Mouse (Mus musculus) embryonic facial prominence, embryonic 10.5 days (tissue): ENCODE measurements around the gene Prkch. TPM values are rescaled to one million over a fixed set of nuclear protein-coding genes. Genes with fewer than 3 reads are reported as not detected.

Source experiments
- DNase-seq: peaks from one replicate; pipeline ENCODE4 v3.0.0-alpha.2; 2017; ENCODE audit warnings: low spot score
- H3K27ac ChIP-seq: fragments of 300-500 bp; sonication (generic); replicated peaks from 2 replicates; pipeline ENCODE4 v1.5.1; 2016; ENCODE audit warnings: mild to moderate bottlenecking
- H3K27me3 ChIP-seq: fragments of 300-500 bp; sonication (generic); replicated peaks from 2 replicates; pipeline ENCODE4 v1.6.1; 2016; ENCODE audit warnings: low read depth, mild to moderate bottlenecking; ENCODE audit not compliant: poor library complexity, severe bottlenecking
- H3K36me3 ChIP-seq: fragments of 300-500 bp; sonication (generic); replicated peaks from 2 replicates; pipeline ENCODE4 v1.6.1; 2016; ENCODE audit warnings: mild to moderate bottlenecking, moderate library complexity
- H3K4me1 ChIP-seq: fragments of 300-500 bp; sonication (generic); 2 replicates; pipeline ENCODE4 v1.6.1; 2016
- H3K4me3 ChIP-seq: fragments of 300-500 bp; sonication (generic); 2 replicates; pipeline ENCODE4 v1.5.1; 2016; ENCODE audit warnings: mild to moderate bottlenecking, moderate library complexity
- H3K9me3 ChIP-seq: fragments of 300-500 bp; sonication (generic); 2 replicates; pipeline ENCODE4 v1.6.1; 2016; ENCODE audit warnings: mild to moderate bottlenecking
- WGBS: fragments of 180-500 bp; shearing (Covaris S2); methylation state at CpG from one replicate; pipeline ENCODE4 v1.1.7; 2016; 5-methylcytosine and 5-hydroxymethylcytosine counted together
- polyA plus RNA-seq: library from polyadenylated mRNA; unstranded; fragments of >200 nt; fragmentation: Nextera tagmentation; extraction: Ambion mirVana; gene quantifications from 2 replicates; pipeline ENCODE4 v1.2.1, GENCODE M21; 2016

Prkch gene
- polyA plus RNA-seq, 1 experiment from 2014 or later, result 6.7 TPM

GRCm38 (mm10) chr12:73673783-73674182 lies 89.2 kb downstream of the Prkch start:
- DNase-seq, result no peak
- Histone ChIP-seq H3K4me3 (no peak overlapping the region), H3K36me3 (no peaks in the 10 kb centered on the region), H3K9me3 (no peaks in the 10 kb centered on the region), H3K4me1 (peaks cover 42% of the 10 kb centered on the region), H3K27ac (no peak overlapping the region), H3K27me3 (no peaks in the 10 kb centered on the region)
- WGBS, result 88% methylated on average over 7 of the region's 7 CpGs

GRCm38 (mm10) chr12:73675212-73675611 lies 90.6 kb downstream of the Prkch start:
- peak; percentile 22 for DNase-seq
- H3K36me3 ChIP-seq, result no peaks in the 10 kb centered on the region
- no peaks in the 10 kb centered on the region for H3K9me3 ChIP-seq
- peaks cover 51% of the 10 kb centered on the region for H3K4me1 ChIP-seq
- WGBS, result 62% methylated on average over 4 of the region's 4 CpGs
- no peak overlapping the region for H3K4me3 ChIP-seq
- no peaks in the 10 kb centered on the region for H3K27me3 ChIP-seq
- H3K27ac ChIP-seq, result 0 out of 2 replicates have a peak overlapping the region, but pooled peaks have one; percentile 30

GRCm38 (mm10) chr12:73679400-73679801 lies 94.8 kb downstream of the Prkch start:
- no peaks in the 10 kb centered on the region for H3K27me3 ChIP-seq
- no peaks in the 10 kb centered on the region for H3K36me3 ChIP-seq
- H3K4me3 ChIP-seq, result no peak overlapping the region
- no peak overlapping the region; the same call in 1 of the 2 replicates for H3K27ac ChIP-seq
- DNase-seq, result no peak
- peaks cover 42% of the 10 kb centered on the region for H3K4me1 ChIP-seq
- WGBS, result 22% methylated on average over 7 of the region's 7 CpGs
- no peaks in the 10 kb centered on the region for H3K9me3 ChIP-seq

GRCm38 (mm10) chr12:73682921-73683346 lies 98.3 kb downstream of the Prkch start:
- WGBS, result 62% methylated on average over 7 of the region's 7 CpGs
- Histone ChIP-seq H3K36me3 (no peaks in the 10 kb centered on the region), H3K4me1 (peaks cover 38% of the 10 kb centered on the region), H3K27ac (no peak overlapping the region), H3K9me3 (no peaks in the 10 kb centered on the region), H3K4me3 (no peak overlapping the region), H3K27me3 (no peaks in the 10 kb centered on the region)
- DNase-seq, result no peak

GRCm38 (mm10) chr12:73685875-73686274 lies 101.3 kb downstream of the Prkch start:
- no peak overlapping the region for H3K27ac ChIP-seq
- no peaks in the 10 kb centered on the region for H3K27me3 ChIP-seq
- no peak for DNase-seq
- H3K4me1 ChIP-seq, result peaks cover 24% of the 10 kb centered on the region
- H3K9me3 ChIP-seq, result no peaks in the 10 kb centered on the region
- no peak overlapping the region for H3K4me3 ChIP-seq
- 65% methylated on average over 13 of the region's 13 CpGs for WGBS
- no peaks in the 10 kb centered on the region for H3K36me3 ChIP-seq

GRCm38 (mm10) chr12:73686456-73686855 lies 101.9 kb downstream of the Prkch start:
- no peaks in the 10 kb centered on the region for H3K36me3 ChIP-seq
- H3K4me3 ChIP-seq, result no peak overlapping the region
- no peaks in the 10 kb centered on the region for H3K27me3 ChIP-seq
- H3K27ac ChIP-seq, result no peak overlapping the region
- H3K9me3 ChIP-seq, result no peaks in the 10 kb centered on the region
- 93% methylated on average over 5 of the region's 5 CpGs for WGBS
- DNase-seq, result no peak
- peaks cover 22% of the 10 kb centered on the region for H3K4me1 ChIP-seq

GRCm38 (mm10) chr12:73687077-73688035 lies 102.8 kb downstream of the Prkch start:
- Histone ChIP-seq H3K4me3 (no peak overlapping the region), H3K27me3 (no peaks in the 10 kb centered on the region), H3K4me1 (peaks cover 19% of the 10 kb centered on the region), H3K9me3 (no peaks in the 10 kb centered on the region), H3K27ac (no peak overlapping the region), H3K36me3 (no peaks in the 10 kb centered on the region)
- DNase-seq, result peak; percentile 59
- 75% methylated on average over 20 of the region's 20 CpGs for WGBS

- DNase-seq, result no peak
- no peaks in the 10 kb centered on the region for H3K36me3 ChIP-seq
- H3K9me3 ChIP-seq, result no peaks in the 10 kb centered on the region
- H3K4me3 ChIP-seq, result no peak overlapping the region
- no peaks in the 10 kb centered on the region for H3K27me3 ChIP-seq
- no peak overlapping the region for H3K27ac ChIP-seq
- WGBS, result 34% methylated on average over 4 of the region's 4 CpGs
- H3K4me1 ChIP-seq, result peaks cover 13% of the 10 kb centered on the region
Observed at GRCm38 (mm10) chr12:73692321-73692720, 107.7 kb downstream of the Prkch start.

- no peak overlapping the region for H3K4me3 ChIP-seq
- no peaks in the 10 kb centered on the region for H3K9me3 ChIP-seq
- peaks cover 4% of the 10 kb centered on the region; the same call in 1 of the 2 replicates for H3K4me1 ChIP-seq
- peak; percentile 73 for DNase-seq
- no peaks in the 10 kb centered on the region for H3K27me3 ChIP-seq
- WGBS, result 22% methylated on average over 4 of the region's 4 CpGs
- H3K36me3 ChIP-seq, result no peaks in the 10 kb centered on the region
- no peak overlapping the region for H3K27ac ChIP-seq
Observed at GRCm38 (mm10) chr12:73693347-73693746, 108.8 kb downstream of the Prkch start.

GRCm38 (mm10) chr12:73694690-73695089 lies 110.1 kb downstream of the Prkch start:
- Histone ChIP-seq H3K9me3 (no peaks in the 10 kb centered on the region), H3K36me3 (no peaks in the 10 kb centered on the region), H3K4me1 (peaks cover 6% of the 10 kb centered on the region; the same call in 1 of the 2 replicates), H3K27ac (no peak overlapping the region), H3K27me3 (no peaks in the 10 kb centered on the region), H3K4me3 (no peak overlapping the region)
- DNase-seq, result no peak
- 79% methylated on average over 13 of the region's 13 CpGs for WGBS

GRCm38 (mm10) chr12:73695110-73695509 lies 110.5 kb downstream of the Prkch start:
- Histone ChIP-seq H3K36me3 (no peaks in the 10 kb centered on the region), H3K27me3 (no peaks in the 10 kb centered on the region), H3K27ac (no peak overlapping the region), H3K4me1 (peaks cover 6% of the 10 kb centered on the region; the same call in 1 of the 2 replicates), H3K4me3 (no peak overlapping the region), H3K9me3 (no peaks in the 10 kb centered on the region)
- WGBS, result 82% methylated on average over 16 of the region's 16 CpGs
- peak; percentile 18 for DNase-seq

GRCm38 (mm10) chr12:73696084-73696483 lies 111.5 kb downstream of the Prkch start:
- WGBS, result 81% methylated on average over 4 of the region's 4 CpGs
- no peak overlapping the region for H3K27ac ChIP-seq
- H3K27me3 ChIP-seq, result no peaks in the 10 kb centered on the region
- no peak overlapping the region for H3K4me3 ChIP-seq
- H3K36me3 ChIP-seq, result no peaks in the 10 kb centered on the region
- no peak for DNase-seq
- H3K9me3 ChIP-seq, result no peaks in the 10 kb centered on the region
- peaks cover 6% of the 10 kb centered on the region; the same call in 1 of the 2 replicates for H3K4me1 ChIP-seq

- H3K27ac ChIP-seq, result no peak overlapping the region
- no peaks in the 10 kb centered on the region for H3K9me3 ChIP-seq
- H3K4me1 ChIP-seq, result peaks cover 6% of the 10 kb centered on the region; the same call in 1 of the 2 replicates
- no peaks in the 10 kb centered on the region for H3K27me3 ChIP-seq
- no peak for DNase-seq
- H3K4me3 ChIP-seq, result no peak overlapping the region
- no peaks in the 10 kb centered on the region for H3K36me3 ChIP-seq
- WGBS, result 86% methylated on average over 4 of the region's 4 CpGs
Observed at GRCm38 (mm10) chr12:73696946-73697345, 112.3 kb downstream of the Prkch start.
